Mouse (Mus musculus) C2C12 (cell line): ENCODE measurements at regions not wholly inside any gene's neighbourhood (a gene's known extent, or its start where the extent isn't known, plus 50 kb on each side); places are given as distances from the start of the nearest gene placed in this dataset.
"Not testable (repeated sequence)": the region's sequence is repeated elsewhere in the genome, so short reads cannot be mapped to it uniquely, and the experiment has no call there.

Experiments used
- H3K27me3 ChIP-seq: one replicate; pipeline ENCODE4 v1.6.1; 2011; ENCODE audit not compliant: control insufficient read depth, insufficient read depth, insufficient read length
- H3K36me3 ChIP-seq: one replicate; pipeline ENCODE4 v1.6.1; 2011; ENCODE audit not compliant: control insufficient read depth, insufficient read depth
- H3K4me3 ChIP-seq: one replicate; pipeline ENCODE4 v1.5.1; 2011; ENCODE audit warnings: mild to moderate bottlenecking, control low read depth; ENCODE audit not compliant: poor library complexity, insufficient read depth, severe bottlenecking
- H3K79me2 ChIP-seq: one replicate; pipeline ENCODE4 v1.6.1; 2011; ENCODE audit not compliant: control insufficient read depth, insufficient read depth
- H3K79me3 ChIP-seq: one replicate; pipeline ENCODE4 v1.6.1; 2011; ENCODE audit warnings: low read depth, control low read depth
- H3ac ChIP-seq: one replicate; pipeline ENCODE3; 2011; ENCODE audit warnings: low read depth; ENCODE audit not compliant: control insufficient read depth, insufficient read length
- CEBPB ChIP-seq: IDR thresholded peaks from one replicate; pipeline ENCODE4 v1.6.1; 2011; ENCODE audit warnings: low read depth, mild to moderate bottlenecking, control low read depth, moderate library complexity
- CTCF ChIP-seq: IDR thresholded peaks from one replicate; pipeline ENCODE4 v1.5.1; 2011; ENCODE audit not compliant: control insufficient read depth, insufficient read depth, insufficient read length
- FOSL1 ChIP-seq: IDR thresholded peaks from one replicate; pipeline ENCODE4 v1.8.0; 2011; ENCODE audit warnings: mild to moderate bottlenecking, low read length; ENCODE audit not compliant: poor library complexity, insufficient read depth, severe bottlenecking
- MAX ChIP-seq: IDR thresholded peaks from one replicate; pipeline ENCODE4 v1.6.1; 2011; ENCODE audit warnings: mild to moderate bottlenecking, control low read depth
- MYOD1 ChIP-seq: IDR thresholded peaks from one replicate; pipeline ENCODE4 v1.6.1; 2011; ENCODE audit warnings: low read depth; ENCODE audit not compliant: control insufficient read depth, insufficient read length
- MYOG ChIP-seq: IDR thresholded peaks from one replicate; pipeline ENCODE4 v1.6.1; 2011; ENCODE audit not compliant: control insufficient read depth, insufficient read length; ENCODE audit errors: extremely low read depth
- USF1 ChIP-seq: IDR thresholded peaks from one replicate; pipeline ENCODE4 v1.6.1; 2011; ENCODE audit warnings: low read depth, mild to moderate bottlenecking, control low read depth, moderate library complexity

DNA sequence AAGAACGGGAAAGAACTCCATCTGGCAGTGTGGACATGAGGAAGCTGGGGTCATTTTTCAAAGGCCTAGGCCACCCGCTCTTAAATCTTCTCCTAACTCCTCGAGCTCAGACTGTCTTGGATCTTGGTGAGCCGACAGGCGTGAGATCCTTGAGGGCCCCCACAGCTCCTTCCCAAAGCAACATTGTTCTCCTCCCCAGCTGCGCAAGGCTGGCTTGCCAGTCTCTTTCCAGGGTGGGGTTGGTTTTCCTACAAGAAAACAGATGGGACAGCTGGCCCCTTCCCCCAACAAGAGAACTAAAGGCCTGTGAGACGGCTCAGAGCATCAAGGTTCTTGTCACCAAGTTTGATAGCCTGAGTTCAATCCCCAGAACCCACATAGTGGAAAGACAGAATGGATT lies 994.3 kb downstream of the 4930447A16Rik start:
- no peaks in the 10 kb centered on the region for H3K27me3 ChIP-seq

GRCm38 (mm10) chr15:38420784-38421183 lies 995.4 kb downstream of the 4930447A16Rik start:
- TF ChIP-seq FOSL1 (no peak), CTCF (no peak), MYOG (no peak), CEBPB (no peak), USF1 (no peak), MAX (no peak), MYOD1 (no peak)
- Histone ChIP-seq H3ac (no peak overlapping the region), H3K27me3 (no peaks in the 10 kb centered on the region), H3K79me2 (no peaks in the 10 kb centered on the region), H3K4me3 (no peak overlapping the region), H3K79me3 (no peaks in the 10 kb centered on the region), H3K36me3 (no peaks in the 10 kb centered on the region)

More for the DNA sequence above, 994.3 kb downstream of the 4930447A16Rik start:
- Histone ChIP-seq H3K36me3 (no peaks in the 10 kb centered on the region), H3K79me2 (no peaks in the 10 kb centered on the region), H3K79me3 (no peaks in the 10 kb centered on the region), H3K4me3 (no peak overlapping the region), H3ac (no peak overlapping the region)
- TF ChIP-seq FOSL1 (no peak), CTCF (no peak), CEBPB (no peak), MYOG (no peak), MYOD1 (no peak), MAX (no peak), USF1 (no peak)

GRCm38 (mm10) chr15:38422741-38423140 lies 997.4 kb downstream of the 4930447A16Rik start:
- no peak overlapping the region for H3K4me3 ChIP-seq
- TF ChIP-seq CEBPB, result no peak
- H3K79me3 ChIP-seq, result no peaks in the 10 kb centered on the region
- H3K27me3 ChIP-seq, result no peaks in the 10 kb centered on the region
- H3ac ChIP-seq, result no peak overlapping the region
- no peaks in the 10 kb centered on the region for H3K36me3 ChIP-seq
- H3K79me2 ChIP-seq, result no peaks in the 10 kb centered on the region

- Histone ChIP-seq H3ac (no peak overlapping the region), H3K36me3 (no peaks in the 10 kb centered on the region), H3K79me2 (no peaks in the 10 kb centered on the region), H3K27me3 (no peaks in the 10 kb centered on the region), H3K79me3 (no peaks in the 10 kb centered on the region), H3K4me3 (no peak overlapping the region)
- TF ChIP-seq FOSL1 (no peak), MYOD1 (no peak), USF1 (no peak), CEBPB (no peak), MAX (no peak), CTCF (no peak), MYOG (no peak)
Observed at GRCm38 (mm10) chr15:38425506-38425905, 1000.2 kb downstream of the 4930447A16Rik start.

GRCm38 (mm10) chr15:38427966-38428365 lies 1002.6 kb downstream of the 4930447A16Rik start:
- no peak overlapping the region for H3ac ChIP-seq
- no peak overlapping the region for H3K4me3 ChIP-seq
- H3K27me3 ChIP-seq, result no peaks in the 10 kb centered on the region
- TF ChIP-seq CEBPB (no peak), CTCF (no peak), USF1 (no peak), FOSL1 (no peak), MAX (no peak), MYOD1 (no peak), MYOG (no peak)
- no peaks in the 10 kb centered on the region for H3K36me3 ChIP-seq
- no peaks in the 10 kb centered on the region for H3K79me2 ChIP-seq
- H3K79me3 ChIP-seq, result no peaks in the 10 kb centered on the region

- TF ChIP-seq MYOG (no peak), CEBPB (no peak), MAX (no peak), CTCF (no peak)
- Histone ChIP-seq H3K27me3 (no peaks in the 10 kb centered on the region), H3K79me3 (no peaks in the 10 kb centered on the region), H3K36me3 (no peaks in the 10 kb centered on the region), H3K4me3 (no peak overlapping the region), H3ac (no peak overlapping the region), H3K79me2 (no peaks in the 10 kb centered on the region)
Observed at GRCm38 (mm10) chr15:38431668-38432067, 1006.3 kb downstream of the 4930447A16Rik start.

DNA sequence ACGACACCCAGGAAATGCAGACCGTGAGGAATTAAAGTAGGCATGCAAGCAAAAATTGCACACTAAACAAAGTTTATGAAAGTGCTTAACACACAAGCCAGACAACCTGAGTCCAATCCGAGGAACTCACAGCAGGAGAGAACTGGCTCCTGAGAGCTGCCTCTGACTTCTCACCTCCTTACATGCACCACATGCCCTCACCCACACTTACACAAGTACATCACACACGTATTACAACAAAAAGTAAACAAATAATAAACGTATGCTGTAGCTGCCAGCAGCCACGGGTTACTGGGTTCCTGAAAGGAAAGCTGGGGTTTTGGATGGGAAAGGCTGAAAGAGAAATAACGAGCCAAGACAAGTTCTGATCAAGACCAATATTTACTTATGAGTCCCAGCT lies 1008.0 kb downstream of the 4930447A16Rik start:
- no peak overlapping the region for H3K4me3 ChIP-seq
- no peaks in the 10 kb centered on the region for H3K36me3 ChIP-seq
- no peaks in the 10 kb centered on the region for H3K79me2 ChIP-seq
- no peak for TF ChIP-seq MYOG
- TF ChIP-seq MAX, result no peak
- no peak for TF ChIP-seq CEBPB
- TF ChIP-seq USF1, result no peak
- H3ac ChIP-seq, result no peak overlapping the region
- H3K79me3 ChIP-seq, result no peaks in the 10 kb centered on the region
- no peaks in the 10 kb centered on the region for H3K27me3 ChIP-seq

DNA sequence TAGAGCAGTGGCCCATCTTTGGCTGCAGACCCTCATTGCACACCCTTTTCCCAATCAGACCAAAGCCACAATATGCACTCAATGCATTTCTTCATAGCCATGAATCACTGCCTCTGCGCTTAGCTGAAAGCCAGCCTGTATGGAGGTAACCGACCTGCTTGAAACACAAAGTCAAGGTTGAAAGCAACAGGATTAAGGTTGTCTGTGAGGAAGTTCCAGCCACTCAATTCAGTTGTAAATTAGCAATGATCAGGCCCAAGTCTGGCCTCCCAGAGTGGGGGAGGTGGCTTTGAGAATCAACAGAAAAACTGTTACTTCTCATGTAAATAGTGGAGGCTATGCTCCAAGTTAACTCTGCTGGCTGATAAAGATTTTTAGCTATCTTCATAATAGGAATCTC lies 1008.9 kb downstream of the 4930447A16Rik start:
- H3K36me3 ChIP-seq, H3ac ChIP-seq, H3K4me3 ChIP-seq, H3K79me2 ChIP-seq, H3K27me3 ChIP-seq, H3K79me3 ChIP-seq: not testable (repeated sequence)
